Mouse (Mus musculus) heart, postnatal 0 days (tissue): ENCODE results near the gene Tpx2.

ENCODE experiments used
- CTCF ChIP-seq: IDR thresholded peaks from 2 replicates; pipeline ENCODE4 v1.5.1; 2016; ENCODE audit warnings: antibody characterized with exemption, control low read depth, low read depth
- EP300 ChIP-seq: IDR thresholded peaks from 2 replicates; pipeline ENCODE4 v1.6.1; 2016; ENCODE audit warnings: antibody characterized with exemption, low read depth

DNA sequence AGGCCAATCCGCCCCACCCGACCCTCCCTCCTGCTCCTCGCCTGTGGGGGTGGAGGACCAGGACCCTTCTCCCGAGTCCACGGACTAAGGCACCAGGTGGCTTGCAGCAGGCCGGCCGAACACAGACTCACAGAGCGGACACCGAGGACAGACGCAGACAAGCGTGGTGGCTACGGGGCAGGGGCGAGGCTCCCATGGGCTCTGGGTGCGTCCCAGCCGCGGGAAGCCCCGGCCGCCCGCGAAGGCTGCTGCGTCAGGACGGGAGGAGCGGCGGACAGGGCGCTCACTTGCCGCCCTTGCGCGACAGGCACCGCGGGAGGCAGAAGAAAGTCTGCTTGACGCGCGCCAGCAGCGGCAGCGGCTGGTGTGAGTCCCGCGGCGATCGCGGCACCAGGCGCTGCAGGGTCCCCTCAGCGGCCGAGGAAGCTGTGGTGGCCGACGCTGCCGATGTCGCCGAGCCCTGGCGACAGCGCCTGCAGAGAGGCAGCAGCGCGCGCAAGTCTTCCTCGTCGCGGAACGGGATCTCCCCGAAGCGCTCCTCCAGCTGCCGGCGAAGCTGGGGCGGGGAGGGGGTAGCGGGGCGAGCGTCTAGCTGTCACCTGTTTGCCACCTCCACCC is 95.2 kb downstream of the Tpx2 start:
- TF ChIP-seq CTCF (no peak), EP300 (no peak)
